Mouse (Mus musculus) C2C12 (cell line): ENCODE measurements around the gene Scrt2. TPM values are rescaled to one million over a fixed set of nuclear protein-coding genes. Genes with fewer than 3 reads are reported as not detected.

ENCODE experiments used
- H3K27me3 ChIP-seq: one replicate; pipeline ENCODE4 v1.6.1; 2011; ENCODE audit not compliant: control insufficient read depth, insufficient read depth, insufficient read length
- H3K36me3 ChIP-seq: one replicate; pipeline ENCODE4 v1.6.1; 2011; ENCODE audit not compliant: control insufficient read depth, insufficient read depth
- H3K4me3 ChIP-seq: one replicate; pipeline ENCODE4 v1.5.1; 2011; ENCODE audit warnings: mild to moderate bottlenecking, control low read depth; ENCODE audit not compliant: poor library complexity, insufficient read depth, severe bottlenecking
- H3K79me2 ChIP-seq: one replicate; pipeline ENCODE4 v1.6.1; 2011; ENCODE audit not compliant: control insufficient read depth, insufficient read depth
- H3K79me3 ChIP-seq: one replicate; pipeline ENCODE4 v1.6.1; 2011; ENCODE audit warnings: low read depth, control low read depth
- H3ac ChIP-seq: one replicate; pipeline ENCODE3; 2011; ENCODE audit warnings: low read depth; ENCODE audit not compliant: control insufficient read depth, insufficient read length
- CEBPB ChIP-seq: IDR thresholded peaks from one replicate; pipeline ENCODE4 v1.6.1; 2011; ENCODE audit warnings: low read depth, mild to moderate bottlenecking, control low read depth, moderate library complexity
- CTCF ChIP-seq: IDR thresholded peaks from one replicate; pipeline ENCODE4 v1.5.1; 2011; ENCODE audit not compliant: control insufficient read depth, insufficient read depth, insufficient read length
- FOSL1 ChIP-seq: IDR thresholded peaks from one replicate; pipeline ENCODE4 v1.8.0; 2011; ENCODE audit warnings: mild to moderate bottlenecking, low read length; ENCODE audit not compliant: poor library complexity, insufficient read depth, severe bottlenecking
- MAX ChIP-seq: IDR thresholded peaks from one replicate; pipeline ENCODE4 v1.6.1; 2011; ENCODE audit warnings: mild to moderate bottlenecking, control low read depth
- MYOD1 ChIP-seq: IDR thresholded peaks from one replicate; pipeline ENCODE4 v1.6.1; 2011; ENCODE audit warnings: low read depth; ENCODE audit not compliant: control insufficient read depth, insufficient read length
- MYOG ChIP-seq: IDR thresholded peaks from one replicate; pipeline ENCODE4 v1.6.1; 2011; ENCODE audit not compliant: control insufficient read depth, insufficient read length; ENCODE audit errors: extremely low read depth
- USF1 ChIP-seq: IDR thresholded peaks from one replicate; pipeline ENCODE4 v1.6.1; 2011; ENCODE audit warnings: low read depth, mild to moderate bottlenecking, control low read depth, moderate library complexity
- polyA plus RNA-seq: library from polyadenylated mRNA; unstranded; fragments of >200 nt; fragmentation: generic; extraction: Trizol; gene quantifications from one replicate; pipeline ENCODE4 v1.2.1, GENCODE M21; 2012; ENCODE audit warnings: missing spikeins

The Scrt2 gene
- polyA plus RNA-seq, 1 experiment: not detected

DNA sequence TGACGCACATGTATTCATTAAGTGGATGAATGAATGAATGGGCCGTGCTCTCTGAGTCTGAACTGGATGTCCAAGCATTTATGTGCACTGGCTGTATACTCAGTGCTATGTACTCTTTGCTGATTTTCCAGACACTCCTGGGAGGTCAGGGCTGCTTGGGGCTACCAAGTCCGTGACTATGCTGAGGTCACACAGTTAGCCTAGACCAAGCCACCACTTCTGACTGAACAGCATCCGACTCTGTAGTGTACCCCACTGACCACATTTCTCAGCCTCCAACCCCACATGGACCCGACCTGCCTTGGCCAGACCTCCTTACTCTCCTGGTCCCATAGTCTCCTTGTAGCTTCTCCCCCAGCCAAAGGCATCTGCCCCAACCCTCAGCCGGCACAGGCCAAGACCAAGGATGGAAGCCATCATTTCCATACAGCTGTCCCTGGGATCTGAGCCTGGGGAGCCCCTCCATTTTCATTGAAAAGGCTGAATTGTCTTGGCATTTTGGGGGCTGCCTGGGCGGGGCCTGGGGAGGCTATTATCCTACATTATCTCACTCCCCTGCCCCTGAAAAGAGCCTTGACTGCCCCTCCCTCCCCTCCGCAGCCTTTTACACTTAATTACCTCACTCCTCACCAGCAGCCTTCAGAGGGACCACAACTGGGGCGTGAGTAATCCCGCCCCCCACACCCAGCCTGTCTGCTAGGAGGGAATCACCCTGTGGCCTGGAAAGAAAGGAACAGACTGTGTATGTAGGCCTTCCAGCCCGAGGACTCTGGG is 12.5 kb upstream of the Scrt2 start:
- Histone ChIP-seq H3K27me3 (peaks cover 42% of the 10 kb centered on the region), H3K79me2 (no peaks in the 10 kb centered on the region), H3K36me3 (no peaks in the 10 kb centered on the region), H3ac (no peak overlapping the region), H3K4me3 (no peak overlapping the region), H3K79me3 (no peaks in the 10 kb centered on the region)
- TF ChIP-seq MYOG: no peak
- no peak for TF ChIP-seq MYOD1
- TF ChIP-seq CTCF: no peak
- TF ChIP-seq MAX: no peak
- no peak for TF ChIP-seq FOSL1
- TF ChIP-seq USF1: no peak
- TF ChIP-seq CEBPB: no peak

DNA sequence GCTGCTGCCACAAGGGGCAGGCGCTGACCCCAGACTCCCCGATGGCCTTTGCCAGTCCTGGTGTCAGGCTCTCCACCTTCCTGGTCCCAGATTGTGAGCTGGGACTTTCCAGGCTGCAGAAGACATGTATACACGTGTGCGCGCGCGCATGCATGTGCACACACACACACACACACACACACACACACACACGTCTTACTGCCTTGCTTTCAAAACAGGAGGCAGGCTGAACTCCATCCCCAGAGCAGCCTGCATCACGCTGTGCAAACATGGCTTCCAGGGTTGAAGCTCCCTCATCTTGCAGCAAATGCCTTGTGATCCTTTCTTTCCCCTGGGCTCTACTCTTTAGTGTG is 11.9 kb upstream of the Scrt2 start:
- no peaks in the 10 kb centered on the region for H3K36me3 ChIP-seq

DNA sequence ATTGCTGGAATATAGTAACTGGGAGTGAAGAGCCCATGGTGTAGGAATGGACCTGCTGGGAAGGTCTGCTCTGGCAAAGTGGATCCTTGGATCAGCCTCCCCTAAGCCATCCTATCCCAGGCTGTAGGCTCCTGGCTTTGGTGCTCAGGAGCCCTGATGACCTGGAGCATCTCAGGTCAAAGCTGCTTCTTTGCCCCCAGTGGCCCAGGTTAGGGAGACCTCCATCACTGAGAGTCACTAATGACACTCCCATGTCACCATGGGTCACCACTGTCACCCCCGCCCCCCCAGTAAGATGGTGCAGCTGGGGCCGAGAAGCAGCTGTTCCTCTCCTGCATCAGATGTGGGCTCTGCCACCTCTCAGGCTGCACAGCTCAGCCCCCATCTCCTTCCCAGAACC is 11.4 kb upstream of the Scrt2 start:
- no peaks in the 10 kb centered on the region for H3K79me3 ChIP-seq
- no peak overlapping the region for H3ac ChIP-seq
- H3K27me3 ChIP-seq: peaks cover 37% of the 10 kb centered on the region
- no peak overlapping the region for H3K4me3 ChIP-seq
- H3K79me2 ChIP-seq: no peaks in the 10 kb centered on the region
- H3K36me3 ChIP-seq: no peaks in the 10 kb centered on the region
- TF ChIP-seq CTCF (no peak), USF1 (no peak), CEBPB (no peak), MYOG (no peak)

More for the DNA sequence above, 11.9 kb upstream of the Scrt2 start:
- Histone ChIP-seq H3K4me3 (no peak overlapping the region), H3K79me2 (no peaks in the 10 kb centered on the region), H3ac (no peak overlapping the region), H3K27me3 (peaks cover 38% of the 10 kb centered on the region), H3K79me3 (no peaks in the 10 kb centered on the region)
- TF ChIP-seq MYOG: no peak
- TF ChIP-seq USF1: no peak
- TF ChIP-seq CEBPB: no peak
- TF ChIP-seq FOSL1: no peak
- no peak for TF ChIP-seq CTCF
- TF ChIP-seq MYOD1: no peak
- TF ChIP-seq MAX: no peak

DNA sequence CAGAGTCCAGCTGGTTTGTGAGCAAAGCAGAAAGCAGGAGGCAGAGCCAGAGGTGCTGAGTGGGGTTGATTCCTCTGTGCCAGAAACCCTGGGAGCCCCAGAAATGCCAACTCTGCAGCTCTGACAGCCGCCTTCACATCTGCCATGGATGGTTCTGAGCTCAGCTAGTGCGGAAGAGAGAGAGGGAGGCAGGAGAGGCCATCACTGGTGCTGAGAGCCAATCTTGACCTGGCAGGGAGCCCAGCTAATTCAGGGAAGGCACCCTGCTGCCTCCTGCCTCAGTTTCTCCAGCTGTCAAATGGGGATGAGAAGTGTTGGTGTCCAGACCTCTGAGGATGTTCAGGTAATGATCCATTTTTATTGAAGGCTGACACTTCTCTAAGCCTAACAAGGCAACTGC is 6.8 kb upstream of the Scrt2 start:
- no peak overlapping the region for H3K4me3 ChIP-seq
- H3K36me3 ChIP-seq: no peaks in the 10 kb centered on the region
- TF ChIP-seq FOSL1 (no peak), MYOD1 (no peak), MAX (no peak), MYOG (no peak)
- H3K79me2 ChIP-seq: no peaks in the 10 kb centered on the region
- no peaks in the 10 kb centered on the region for H3K79me3 ChIP-seq
- peaks cover 38% of the 10 kb centered on the region for H3K27me3 ChIP-seq
- H3ac ChIP-seq: no peak overlapping the region

DNA sequence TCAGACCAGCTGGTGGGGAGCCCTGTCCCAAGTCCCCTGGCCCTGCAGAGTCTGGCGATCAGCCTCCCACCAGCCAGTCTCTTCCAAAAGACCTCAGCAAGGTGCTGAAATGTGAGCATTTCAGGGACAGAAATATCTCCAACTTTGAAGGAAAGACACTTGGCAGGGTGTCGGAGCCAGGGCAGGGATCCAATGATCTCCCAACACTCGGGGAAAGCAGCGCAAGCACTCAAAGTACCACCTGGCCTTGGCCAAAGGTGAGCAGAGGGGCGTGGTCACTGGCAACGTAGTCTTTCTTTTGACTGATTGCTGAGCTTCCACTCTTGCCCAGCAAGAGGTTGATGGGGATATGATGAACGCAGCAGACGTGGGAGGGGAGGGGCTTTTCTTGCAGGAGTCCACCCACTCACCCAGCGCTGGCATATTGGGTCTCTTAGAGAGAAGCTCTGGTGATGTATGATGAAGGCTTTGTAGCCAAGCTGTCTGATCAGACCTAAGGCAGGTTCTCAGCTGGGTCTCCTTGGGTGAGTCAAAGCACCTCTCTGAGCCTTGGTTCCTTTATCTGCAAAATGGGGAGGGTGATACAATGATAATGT is 5.9 kb upstream of the Scrt2 start:
- TF ChIP-seq USF1: no peak
- no peak for TF ChIP-seq CEBPB

DNA sequence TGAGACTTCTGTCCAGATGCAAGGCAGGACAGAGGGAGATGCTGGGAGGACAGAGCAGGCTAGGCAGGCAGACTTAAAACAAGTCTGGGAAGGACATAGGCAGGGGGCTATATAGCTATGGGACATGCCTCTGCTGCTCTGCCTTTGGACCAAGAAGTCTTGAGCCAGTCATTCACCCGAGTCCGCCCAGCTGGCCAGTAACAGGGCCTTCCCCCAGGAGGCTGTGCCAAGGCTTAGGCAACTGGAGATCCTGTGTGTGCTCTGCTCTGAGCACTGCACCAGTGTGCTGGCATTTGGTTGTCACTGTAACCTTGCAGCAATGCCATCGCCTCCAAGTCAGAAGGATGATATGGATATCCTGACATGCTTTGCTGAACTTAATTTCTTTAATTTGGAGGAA is 4.0 kb upstream of the Scrt2 start:
- TF ChIP-seq MYOD1: no peak
- TF ChIP-seq CEBPB: no peak
- TF ChIP-seq FOSL1: no peak
- no peak for TF ChIP-seq USF1
- Histone ChIP-seq H3K27me3 (peaks cover 47% of the 10 kb centered on the region), H3K4me3 (no peak overlapping the region), H3ac (no peak overlapping the region), H3K79me2 (no peaks in the 10 kb centered on the region), H3K36me3 (no peaks in the 10 kb centered on the region), H3K79me3 (no peaks in the 10 kb centered on the region)

More for the DNA sequence above, 5.9 kb upstream of the Scrt2 start:
- peaks cover 37% of the 10 kb centered on the region for H3K27me3 ChIP-seq
- no peaks in the 10 kb centered on the region for H3K36me3 ChIP-seq
- no peaks in the 10 kb centered on the region for H3K79me2 ChIP-seq
- no peaks in the 10 kb centered on the region for H3K79me3 ChIP-seq
- no peak overlapping the region for H3K4me3 ChIP-seq
- H3ac ChIP-seq: no peak overlapping the region
